Mouse (Mus musculus) embryo, embryonic 11.5 days (tissue): Measurements from ENCODE around the gene Vps54.
A peak's percentile ranks its signal among the peaks of the same experiment; 100 is the strongest.

ENCODE experiments used
- DNase-seq: peaks from one replicate; pipeline ENCODE4 v3.0.0-alpha.2; 2012; ENCODE audit warnings: low read depth, low spot score

The Vps54 gene

GRCm38 (mm10) chr11:21332639-21333295, 93.7 kb downstream of the Vps54 start:
- DNase-seq = no peak

GRCm38 (mm10) chr11:21337855-21338254, 98.8 kb downstream of the Vps54 start:
- no peak for DNase-seq

DNA sequence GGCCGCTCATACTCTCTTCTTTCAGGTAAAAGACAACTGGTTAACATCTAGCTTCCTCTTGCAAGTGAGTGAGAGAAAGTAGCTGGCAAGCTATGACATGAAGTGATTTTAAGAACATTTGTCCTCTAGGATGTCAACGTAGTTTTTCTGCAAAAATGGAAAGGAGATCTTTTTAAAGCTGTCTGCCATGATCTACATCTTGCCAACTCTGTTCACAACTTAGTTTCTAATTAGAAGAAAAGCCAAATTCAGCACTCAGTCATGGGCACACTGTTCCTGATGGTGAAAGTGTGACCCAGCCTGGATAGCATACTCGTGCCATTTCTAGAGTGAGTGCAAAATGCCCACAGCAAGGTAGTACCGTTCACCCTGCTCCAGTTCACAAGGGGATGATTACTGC, 100.0 kb downstream of the Vps54 start:
- DNase-seq = no peak

DNA sequence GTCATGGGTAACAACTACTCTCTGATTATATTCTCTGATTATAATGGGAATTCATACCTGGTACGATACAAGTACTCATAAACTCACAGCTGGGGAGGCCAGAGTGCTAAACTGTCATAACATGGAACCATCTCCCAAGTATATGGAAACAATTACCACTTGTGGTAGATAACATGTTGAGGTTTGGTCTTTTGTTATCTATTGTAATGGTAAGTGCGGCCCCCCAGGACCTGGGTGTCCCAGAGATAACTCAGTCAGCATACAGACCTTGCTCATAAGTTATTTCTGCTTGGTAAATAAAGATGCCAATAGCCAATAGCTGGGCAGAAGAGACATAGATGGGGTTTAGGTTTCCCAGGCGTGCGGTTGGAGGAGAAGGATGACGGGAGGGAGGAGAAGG, 104.4 kb downstream of the Vps54 start:
- DNase-seq = no peak

DNA sequence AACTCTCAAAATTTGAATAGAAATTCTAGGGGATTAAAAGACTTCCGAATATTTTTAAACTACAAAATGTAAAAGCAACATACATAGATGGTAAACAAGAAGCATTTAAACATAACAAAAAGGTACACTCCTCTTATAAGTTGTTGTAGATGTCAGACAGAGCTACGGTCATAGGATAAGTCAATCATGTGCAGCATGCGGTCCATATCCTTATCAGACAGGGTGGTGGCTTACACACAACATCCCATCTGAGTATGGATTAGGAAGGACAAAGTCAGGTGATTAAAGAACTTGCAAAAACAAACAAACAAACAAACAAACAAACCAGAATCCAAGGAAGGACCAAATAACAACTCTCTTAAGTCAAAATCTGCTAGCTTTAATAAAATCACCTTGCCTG, 106.9 kb downstream of the Vps54 start:
- DNase-seq = no peak

DNA sequence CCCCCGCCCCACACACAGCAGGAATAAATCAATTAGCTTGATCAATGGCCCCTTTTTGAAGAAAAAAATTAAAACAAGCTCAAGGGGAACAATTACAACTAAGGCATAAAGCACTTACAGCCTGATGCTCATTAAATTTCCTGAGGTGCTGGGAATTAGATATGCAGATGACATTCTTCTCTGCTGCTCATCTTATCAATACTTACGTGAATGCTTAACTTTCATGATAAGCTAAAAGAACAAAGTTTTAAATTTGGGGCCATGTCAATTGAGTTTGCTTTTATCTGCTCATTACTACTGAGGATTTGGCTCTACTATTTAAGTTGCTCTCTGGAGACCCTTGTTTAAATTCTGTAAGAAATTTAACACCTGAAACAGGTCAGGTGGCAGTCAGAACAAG, 109.8 kb downstream of the Vps54 start:
- DNase-seq = no peak

DNA sequence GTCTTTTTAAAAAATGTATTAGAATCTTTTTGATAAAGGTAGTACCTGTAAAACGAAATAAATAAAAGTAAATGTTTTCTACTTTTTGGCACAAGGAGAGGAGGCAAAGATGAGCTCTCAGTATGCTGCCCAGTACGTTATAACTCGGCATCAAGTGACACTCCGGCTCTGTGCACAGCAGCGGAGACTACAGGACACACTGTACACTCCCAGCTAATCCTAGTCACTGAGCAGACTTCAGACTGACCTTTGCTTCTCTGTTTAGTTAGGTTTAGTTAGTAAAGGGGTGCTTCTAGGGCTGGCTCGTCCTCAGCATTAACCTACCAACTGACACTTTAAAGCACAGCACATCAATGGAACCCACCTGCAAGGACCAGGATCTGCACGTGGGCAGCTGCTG, 112.2 kb downstream of the Vps54 start:
- no peak for DNase-seq

DNA sequence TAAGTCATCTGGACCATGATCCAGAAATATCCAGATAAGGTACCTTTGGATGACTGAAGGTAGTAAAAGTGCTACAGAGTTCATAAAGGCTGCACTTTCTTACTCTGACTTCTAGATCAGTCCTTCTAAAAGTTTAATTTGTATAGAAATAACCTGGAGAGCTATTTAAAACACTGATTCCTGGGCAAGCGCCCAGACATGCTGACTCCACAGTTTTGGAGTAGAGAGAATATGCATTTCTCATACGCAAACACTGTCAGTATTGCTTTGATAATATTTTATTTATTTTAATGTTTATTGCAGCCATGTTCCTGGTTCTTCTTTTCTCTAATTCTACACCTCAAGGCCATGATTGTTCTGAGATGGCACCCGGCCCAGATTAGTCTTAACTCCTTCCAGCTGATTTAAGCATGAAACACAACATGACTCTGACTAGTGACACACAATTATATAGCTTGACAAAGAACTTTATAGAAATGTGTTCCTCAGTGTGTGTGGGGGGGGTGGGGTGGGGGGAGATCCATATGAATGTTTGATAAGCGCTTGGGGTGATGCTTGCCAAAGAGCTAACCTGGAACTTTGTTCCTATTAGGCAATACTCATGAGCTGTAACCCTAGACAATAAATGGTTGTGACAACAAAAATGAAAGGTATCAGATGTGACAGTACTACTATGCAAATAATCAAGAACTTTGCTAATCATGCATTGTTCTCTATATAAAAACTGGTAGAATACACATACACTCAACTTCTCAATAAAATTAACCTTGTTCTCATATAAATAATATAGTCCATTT, 124.3 kb downstream of the Vps54 start:
- no peak for DNase-seq

- DNase-seq = no peak
Measured at GRCm38 (mm10) chr11:21368466-21368865, 129.4 kb downstream of the Vps54 start.

GRCm38 (mm10) chr11:21369248-21370016, 130.4 kb downstream of the Vps54 start:
- no peak for DNase-seq

GRCm38 (mm10) chr11:21370399-21371121, 131.5 kb downstream of the Vps54 start:
- DNase-seq = peak; percentile 78
